9 mouse cellular contexts compared by ENCODE assay signal in genomic region chr10:121836507-121837165, GRCm38 (mm10).
DNase-seq lines count a peak whose midpoint lies in the region; ATAC-seq lines count a peak whose summit lies in the region.
"Had no signal": no experiment of that assay in that cellular context is flagged by ENCODE, and none has a peak within 500 bp of the region (broad histone marks: within the 10 kb centered on the region; RNA-seq: fewer than 3 reads in every experiment).

No protein-coding gene starts in this region.

- ATAC-seq in heart, embryonic 11.5 days (replicated peaks; ENCODE audit: insufficient number of reproducible peaks, low FRiP score, low TSS enrichment): no peak
- ATAC-seq in kidney, embryonic 15.5 days (replicated peaks; ENCODE audit: low FRiP score): peak; percentile 69

- H3K4me3 ChIP-seq in heart, embryonic 11.5 days (ENCODE audit: low read depth, low read length): no peak overlapping the region
- H3K4me3 ChIP-seq in kidney, embryonic 15.5 days (replicated peaks): peak overlapping the region; percentile 32

- no peak overlapping the region for H3K9ac ChIP-seq in heart, embryonic 11.5 days (ENCODE audit: low read depth, low read length)
- 0 out of 2 replicates have a peak overlapping the region, but pooled peaks have one; percentile 22 for H3K9ac ChIP-seq in kidney, embryonic 15.5 days

- H3K36me3 ChIP-seq in heart, embryonic 11.5 days (ENCODE audit: control insufficient read depth, insufficient read depth, low read length): peaks cover 4% of the 10 kb centered on the region; the same call in 1 of the 2 replicates
- peaks cover 26% of the 10 kb centered on the region for H3K36me3 ChIP-seq in kidney, embryonic 15.5 days
- H3K36me3 ChIP-seq: G1E had no signal

- H3K4me1 ChIP-seq in heart, embryonic 11.5 days (ENCODE audit: control insufficient read depth, insufficient read depth, low read length): peaks cover 9% of the 10 kb centered on the region
- peaks cover 18% of the 10 kb centered on the region for H3K4me1 ChIP-seq in kidney, embryonic 15.5 days

- no peaks in the 10 kb centered on the region for H3K27me3 ChIP-seq in heart, embryonic 11.5 days (ENCODE audit: control insufficient read depth, insufficient read depth, low read length)
- no peaks in the 10 kb centered on the region for H3K27me3 ChIP-seq in kidney, embryonic 15.5 days

- no peaks in the 10 kb centered on the region for H3K9me3 ChIP-seq in heart, embryonic 11.5 days (replicated peaks; ENCODE audit: control insufficient read depth, low read length)
- H3K9me3 ChIP-seq in kidney, embryonic 15.5 days (replicated peaks): no peaks in the 10 kb centered on the region

- H3K27ac ChIP-seq in heart, embryonic 11.5 days (ENCODE audit: low read depth, low read length): peak overlapping the region; percentile 69
- peak overlapping the region; percentile 87 for H3K27ac ChIP-seq in kidney, embryonic 15.5 days

- 50% methylated on average over 18 of the region's 18 CpGs for WGBS in heart, embryonic 11.5 days (ENCODE audit: insufficient replicate concordance)
- 17% methylated on average over 18 of the region's 18 CpGs for WGBS in kidney, embryonic 15.5 days

- peak overlapping the region; percentile 49 for H3K4me2 ChIP-seq in heart, embryonic 11.5 days
- peak overlapping the region; percentile 52 for H3K4me2 ChIP-seq in kidney, embryonic 15.5 days

- peak; percentile 15 to 34 for DNase-seq in left cerebral cortex, adult 18-20 months (ENCODE audit: low spot score in 2 of 2)
- DNase-seq in left cerebral cortex, adult 8-10 months (ENCODE audit: low spot score in 2 of 2): no peak
- peak; percentile 46 for DNase-seq in embryo, embryonic 11.5 days (ENCODE audit: low read depth, low spot score)
- peak; percentile 31 to 39 for DNase-seq in lung, adult 18-20 months
- DNase-seq in right cerebral cortex, adult 18-20 months: peak; percentile 42
- no peak for DNase-seq in spleen, adult 12 weeks (ENCODE audit: low spot score)

Comparison
In these comparisons a context has a peak if more than half of its experiments do, and no peak if none do; other contexts are left out.
1. DNase-seq: peak in left cerebral cortex, adult 18-20 months (2 of 2), embryo, embryonic 11.5 days (single experiment), lung, adult 18-20 months (2 of 2) and right cerebral cortex, adult 18-20 months (single experiment); none in left cerebral cortex, adult 8-10 months (0 of 2) and spleen, adult 12 weeks (single experiment).